Mouse (Mus musculus) midbrain, embryonic 15.5 days (tissue): ENCODE measurements around the gene Galnt3. TPM values are rescaled to one million over a fixed set of nuclear protein-coding genes. Genes with fewer than 3 reads are reported as not detected.

ENCODE experiments used
- ATAC-seq: fragments of 200-750 bp; cut with Nextera tagmentation; replicated peaks from 2 replicates; pipeline ENCODE4 v1.8.0; 2017; ENCODE audit warnings: moderate TSS enrichment
- H3K27ac ChIP-seq: fragments of 300-500 bp; sonication (generic); 2 replicates; pipeline ENCODE4 v1.5.1; 2015; ENCODE audit warnings: mild to moderate bottlenecking, inconsistent platforms
- H3K27me3 ChIP-seq: fragments of 300-500 bp; sonication (generic); replicated peaks from 2 replicates; pipeline ENCODE4 v1.6.1; 2015; ENCODE audit warnings: inconsistent platforms
- H3K36me3 ChIP-seq: fragments of 300-500 bp; sonication (generic); replicated peaks from 2 replicates; pipeline ENCODE4 v1.6.1; 2015; ENCODE audit warnings: inconsistent platforms
- H3K4me1 ChIP-seq: fragments of 300-500 bp; sonication (generic); 2 replicates; pipeline ENCODE4 v1.6.1; 2015; ENCODE audit warnings: inconsistent platforms
- H3K4me2 ChIP-seq: fragments of 300-500 bp; sonication (generic); 2 replicates; pipeline ENCODE4 v1.6.1; 2015; ENCODE audit warnings: inconsistent platforms, mild to moderate bottlenecking, moderate library complexity
- H3K4me3 ChIP-seq: fragments of 300-500 bp; sonication (generic); 2 replicates; pipeline ENCODE4 v1.5.1; 2015; ENCODE audit warnings: mild to moderate bottlenecking, inconsistent platforms
- H3K9ac ChIP-seq: fragments of 300-500 bp; sonication (generic); 2 replicates; pipeline ENCODE4 v1.6.1; 2015; ENCODE audit warnings: mild to moderate bottlenecking, inconsistent platforms
- H3K9me3 ChIP-seq: fragments of 300-500 bp; sonication (generic); 2 replicates; pipeline ENCODE4 v1.6.1; 2016; ENCODE audit warnings: inconsistent platforms
- WGBS: fragments of 180-500 bp; shearing (Covaris S2); methylation state at CpG from one replicate; pipeline ENCODE4 v1.1.7; 2015; ENCODE audit warnings: mixed read lengths; 5-methylcytosine and 5-hydroxymethylcytosine counted together
- polyA plus RNA-seq: library from polyadenylated mRNA; unstranded; fragments of >200 nt; fragmentation: Nextera tagmentation; extraction: Ambion mirVana; gene quantifications from 2 replicates; pipeline ENCODE4 v1.2.1, GENCODE M21; 2015

Gene Galnt3
- polyA plus RNA-seq, 1 experiment from 2014 or later = 1.6 TPM

DNA sequence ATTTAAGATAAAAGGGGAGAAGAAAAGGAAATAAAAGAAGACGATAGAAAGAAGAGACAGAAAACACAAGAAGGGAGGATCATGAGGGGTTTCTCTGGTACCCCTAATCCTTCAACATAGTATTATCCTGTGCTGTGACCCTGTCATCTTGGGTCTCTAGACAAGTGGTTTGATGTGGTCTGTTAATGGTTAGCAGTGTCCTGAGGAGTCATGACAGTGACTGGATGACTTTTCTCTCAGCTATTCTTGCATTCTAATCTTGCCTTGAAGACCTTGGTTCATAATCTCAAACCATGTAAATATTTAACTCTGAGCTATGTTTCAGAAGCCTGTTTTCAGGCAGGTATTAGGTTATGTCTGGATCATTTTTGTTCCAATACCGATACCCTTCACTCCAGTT, 17.9 kb upstream of the Galnt3 start:
- Histone ChIP-seq H3K9me3 (no peaks in the 10 kb centered on the region), H3K27ac (no peak overlapping the region), H3K4me2 (no peak overlapping the region), H3K9ac (no peak overlapping the region), H3K4me3 (no peak overlapping the region), H3K4me1 (no peaks in the 10 kb centered on the region), H3K36me3 (no peaks in the 10 kb centered on the region), H3K27me3 (no peaks in the 10 kb centered on the region)
- WGBS = 83% methylated on average over 2 of the region's 2 CpGs
- no peak for ATAC-seq

DNA sequence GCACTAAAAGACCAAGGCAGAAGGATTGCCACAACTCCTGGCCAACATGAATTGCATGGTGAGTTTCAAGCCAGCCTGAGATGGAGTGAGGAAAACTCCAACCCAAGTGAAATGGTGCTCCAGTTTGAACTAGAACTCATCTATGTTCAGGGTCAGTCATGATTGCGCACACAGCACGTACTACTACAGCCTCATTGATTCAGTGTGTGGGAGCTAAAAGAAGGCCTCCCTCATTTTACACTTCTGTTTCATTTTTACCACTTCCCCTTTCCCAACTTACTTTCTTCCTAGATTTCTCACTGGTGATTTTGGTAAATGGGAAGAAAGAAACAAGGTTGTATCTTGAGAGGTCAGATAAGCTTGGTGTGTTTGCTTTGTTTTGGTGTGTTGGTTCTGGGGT, 17.5 kb upstream of the Galnt3 start:
- no peak for ATAC-seq
- Histone ChIP-seq H3K9ac (no peak overlapping the region), H3K36me3 (no peaks in the 10 kb centered on the region), H3K4me3 (no peak overlapping the region), H3K4me1 (no peaks in the 10 kb centered on the region), H3K27ac (no peak overlapping the region), H3K27me3 (no peaks in the 10 kb centered on the region), H3K9me3 (no peaks in the 10 kb centered on the region), H3K4me2 (no peak overlapping the region)
- 92% methylated on average over 2 of the region's 2 CpGs for WGBS

DNA sequence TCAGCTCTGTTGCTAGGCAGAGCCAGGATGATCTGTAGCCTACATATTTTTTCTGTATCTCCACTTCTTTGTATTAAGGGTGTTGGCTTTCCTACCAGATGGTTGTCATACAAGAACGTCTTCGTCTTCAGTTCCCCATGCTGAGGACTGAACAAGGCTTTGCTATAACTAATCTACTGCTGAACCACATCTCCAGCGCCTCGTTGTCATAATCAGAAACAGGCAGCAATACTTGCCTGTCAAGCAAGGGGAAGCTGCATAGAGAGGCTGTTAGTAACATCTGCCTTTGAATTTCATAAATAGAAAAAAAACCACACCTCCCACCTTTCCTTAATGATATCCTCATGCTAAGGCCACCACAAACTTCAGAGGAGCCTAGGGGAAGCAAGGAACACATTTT, 15.5 kb upstream of the Galnt3 start:
- ATAC-seq = no peak
- H3K27ac ChIP-seq = no peak overlapping the region
- H3K4me1 ChIP-seq = no peaks in the 10 kb centered on the region
- no peak overlapping the region for H3K4me3 ChIP-seq
- no peak overlapping the region for H3K9ac ChIP-seq
- H3K9me3 ChIP-seq = no peaks in the 10 kb centered on the region
- 70% methylated on average over 4 of the region's 4 CpGs for WGBS
- H3K36me3 ChIP-seq = no peaks in the 10 kb centered on the region
- H3K27me3 ChIP-seq = no peaks in the 10 kb centered on the region
- no peak overlapping the region for H3K4me2 ChIP-seq

DNA sequence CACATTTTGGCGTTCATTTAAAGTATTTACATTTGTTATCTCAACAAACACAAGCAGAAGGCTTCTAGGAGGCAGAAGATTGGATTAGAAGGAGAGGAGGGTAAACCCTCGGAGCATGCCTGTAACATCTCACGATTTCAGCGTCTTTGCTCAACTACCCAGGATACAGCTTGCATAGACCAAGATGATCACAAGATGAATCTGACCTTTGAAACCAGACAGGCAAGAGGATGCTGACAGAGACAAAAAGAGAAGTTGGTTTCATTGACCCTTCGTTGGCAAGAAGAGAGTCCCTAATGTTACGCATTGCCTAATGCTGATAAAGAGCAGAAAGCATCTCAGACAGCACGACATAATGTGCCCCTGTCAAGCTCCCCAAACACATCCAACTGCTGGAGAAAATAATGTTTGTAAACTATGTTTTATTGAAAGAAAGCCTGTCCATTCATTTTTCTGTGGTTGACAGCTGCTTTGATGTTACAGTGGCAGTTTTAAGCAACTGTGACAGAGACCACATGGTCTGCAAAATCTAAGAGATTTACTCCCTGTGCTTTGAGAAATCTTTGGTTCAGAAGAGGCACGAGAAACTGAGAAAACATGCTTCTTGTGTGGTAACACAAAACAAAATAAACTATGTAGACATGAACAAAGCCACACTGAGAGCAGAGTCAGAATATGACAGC, 7.2 kb upstream of the Galnt3 start:
- Histone ChIP-seq H3K27ac (no peak overlapping the region), H3K9me3 (no peaks in the 10 kb centered on the region), H3K27me3 (no peaks in the 10 kb centered on the region), H3K36me3 (no peaks in the 10 kb centered on the region), H3K4me2 (no peak overlapping the region), H3K9ac (no peak overlapping the region), H3K4me1 (no peaks in the 10 kb centered on the region), H3K4me3 (no peak overlapping the region)
- ATAC-seq = no peak
- WGBS = 69% methylated on average over 8 of the region's 8 CpGs

- Histone ChIP-seq H3K9me3 (no peaks in the 10 kb centered on the region), H3K27me3 (peaks cover 11% of the 10 kb centered on the region), H3K4me1 (peaks cover 4% of the 10 kb centered on the region), H3K9ac (no peak overlapping the region), H3K4me3 (no peak overlapping the region), H3K36me3 (no peaks in the 10 kb centered on the region), H3K27ac (no peak overlapping the region), H3K4me2 (no peak overlapping the region)
- no peak for ATAC-seq
- 93% methylated on average over 2 of the region's 2 CpGs for WGBS
Observed at GRCm38 (mm10) chr2:66128941-66129340, 4.1 kb upstream of the Galnt3 start.

GRCm38 (mm10) chr2:66127541-66127940, 2.7 kb upstream of the Galnt3 start:
- no peaks in the 10 kb centered on the region for H3K36me3 ChIP-seq
- peaks cover 8% of the 10 kb centered on the region for H3K4me1 ChIP-seq
- no peak overlapping the region for H3K4me3 ChIP-seq
- H3K27ac ChIP-seq = no peak overlapping the region
- no peak overlapping the region for H3K9ac ChIP-seq
- no peak for ATAC-seq
- no peaks in the 10 kb centered on the region for H3K9me3 ChIP-seq
- H3K4me2 ChIP-seq = no peak overlapping the region
- WGBS = 72% methylated on average over 1 of the region's 1 CpGs
- H3K27me3 ChIP-seq = peaks cover 14% of the 10 kb centered on the region

DNA sequence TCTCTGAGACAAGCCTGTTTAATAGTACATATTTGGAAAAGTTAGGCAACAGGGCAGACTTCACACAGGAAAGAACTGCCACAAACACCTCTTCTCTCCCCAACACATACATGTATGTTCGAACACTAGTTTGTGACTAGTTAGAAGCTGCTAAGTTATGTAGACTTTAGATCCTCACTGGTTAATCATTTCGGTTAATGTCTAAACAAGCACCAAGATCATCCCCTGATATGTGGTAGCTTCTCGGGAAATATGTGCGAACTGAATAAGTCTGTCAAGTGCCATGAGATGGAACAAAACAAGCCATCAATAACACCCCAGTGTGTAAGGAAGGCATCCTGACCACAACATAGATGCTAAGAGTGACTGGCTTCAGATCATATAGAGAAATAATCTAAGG, 2.1 kb upstream of the Galnt3 start:
- Histone ChIP-seq H3K4me3 (no peak overlapping the region), H3K27me3 (peaks cover 18% of the 10 kb centered on the region), H3K27ac (no peak overlapping the region), H3K9me3 (no peaks in the 10 kb centered on the region), H3K36me3 (no peaks in the 10 kb centered on the region), H3K4me2 (no peak overlapping the region), H3K4me1 (peaks cover 8% of the 10 kb centered on the region), H3K9ac (no peak overlapping the region)
- no peak for ATAC-seq
- 94% methylated on average over 4 of the region's 4 CpGs for whole genome bisulfite sequencing

- WGBS = under 1% methylated on average over 57 of the region's 57 CpGs
Observed at GRCm38 (mm10) chr2:66123756-66124589, 821 bp downstream of the Galnt3 start.

GRCm38 (mm10) chr2:66117686-66118085, 7.1 kb downstream of the Galnt3 start:
- Histone ChIP-seq H3K27me3 (peaks cover 5% of the 10 kb centered on the region; the same call in 1 of the 2 replicates), H3K27ac (no peak overlapping the region), H3K4me3 (no peak overlapping the region), H3K9me3 (no peaks in the 10 kb centered on the region), H3K4me2 (no peak overlapping the region), H3K9ac (no peak overlapping the region), H3K4me1 (no peaks in the 10 kb centered on the region), H3K36me3 (no peaks in the 10 kb centered on the region)
- 82% methylated on average over 3 of the region's 3 CpGs for WGBS
- ATAC-seq = no peak

More at GRCm38 (mm10) chr2:66123756-66124589, 821 bp downstream of the Galnt3 start:
- H3K9me3 ChIP-seq = no peaks in the 10 kb centered on the region
- peak; percentile 79 for ATAC-seq
- H3K4me1 ChIP-seq = peaks cover 8% of the 10 kb centered on the region
- peak overlapping the region; percentile 100 for H3K4me2 ChIP-seq
- no peaks in the 10 kb centered on the region for H3K36me3 ChIP-seq
- peak overlapping the region; percentile 77 for H3K4me3 ChIP-seq
- peaks cover 18% of the 10 kb centered on the region for H3K27me3 ChIP-seq
- peak overlapping the region; percentile 63 for H3K9ac ChIP-seq
- H3K27ac ChIP-seq = no peak overlapping the region

GRCm38 (mm10) chr2:66107864-66108514, 16.8 kb downstream of the Galnt3 start:
- Histone ChIP-seq H3K27ac (no peak overlapping the region), H3K4me2 (no peak overlapping the region), H3K9me3 (no peaks in the 10 kb centered on the region), H3K9ac (no peak overlapping the region), H3K27me3 (no peaks in the 10 kb centered on the region; the same call in 1 of the 2 replicates), H3K36me3 (no peaks in the 10 kb centered on the region), H3K4me1 (no peaks in the 10 kb centered on the region), H3K4me3 (no peak overlapping the region)
- ATAC-seq = no peak
- WGBS = 95% methylated on average over 9 of the region's 9 CpGs

GRCm38 (mm10) chr2:66103740-66104436, 20.9 kb downstream of the Galnt3 start:
- Histone ChIP-seq H3K4me1 (no peaks in the 10 kb centered on the region), H3K36me3 (no peaks in the 10 kb centered on the region), H3K4me2 (no peak overlapping the region), H3K27ac (no peak overlapping the region), H3K27me3 (peaks cover 4% of the 10 kb centered on the region), H3K9ac (no peak overlapping the region), H3K9me3 (no peaks in the 10 kb centered on the region), H3K4me3 (no peak overlapping the region)
- 84% methylated on average over 10 of the region's 10 CpGs for WGBS
- ATAC-seq = no peak
